ENCODE assay signal across 8 mouse cellular contexts in the genomic region with DNA sequence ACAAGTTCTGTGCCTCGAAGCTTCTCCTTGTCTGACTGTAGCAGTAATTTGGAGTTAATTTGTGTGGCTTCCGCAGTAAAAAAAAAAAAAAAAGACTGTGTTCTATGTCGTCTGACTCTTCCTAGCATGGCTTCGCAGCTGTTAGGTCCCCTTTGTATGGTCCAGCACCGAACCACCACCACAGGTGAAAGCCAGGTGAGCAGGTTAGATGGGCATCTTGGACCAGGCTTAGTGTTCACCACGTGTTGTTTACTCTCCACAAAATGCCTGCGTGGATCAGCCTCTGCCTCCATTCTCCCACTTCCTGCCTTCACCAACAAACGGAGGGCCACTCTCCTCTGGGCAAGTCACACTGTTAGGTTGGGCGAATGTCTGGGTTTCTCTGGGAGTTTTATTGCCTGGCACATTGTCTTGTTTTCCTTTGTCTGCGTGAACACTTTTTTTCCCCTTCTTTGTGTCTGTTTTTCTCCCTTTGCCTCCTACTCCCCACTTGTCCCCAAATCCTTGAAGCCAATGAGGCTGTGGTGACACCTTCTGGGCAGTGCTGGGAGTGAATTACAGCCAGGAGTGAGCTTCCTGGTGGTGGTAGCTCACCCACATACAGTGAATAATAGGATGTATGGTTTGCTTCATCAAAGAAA.
DNase-seq lines count a peak whose midpoint lies in the region; ATAC-seq and TF ChIP-seq lines count a peak whose summit lies in the region.

No protein-coding gene starts in this region.

- no peak for TF ChIP-seq EP300 in liver, postnatal 0 days (IDR thresholded peaks at IDR 0.05; ENCODE audit: low read depth)

- H3K9ac ChIP-seq in forebrain, embryonic 15.5 days (replicated peaks), result peak overlapping the region; percentile 36
- no peak overlapping the region for H3K9ac ChIP-seq in liver, postnatal 0 days (replicated peaks)

- peaks cover 23% of the 10 kb centered on the region for H3K4me1 ChIP-seq in forebrain, embryonic 15.5 days
- H3K4me1 ChIP-seq in liver, postnatal 0 days (ENCODE audit: insufficient read depth), result no peaks in the 10 kb centered on the region

- no peaks in the 10 kb centered on the region for H3K36me3 ChIP-seq in forebrain, embryonic 15.5 days
- no peaks in the 10 kb centered on the region for H3K36me3 ChIP-seq in liver, postnatal 0 days (replicated peaks; ENCODE audit: insufficient read depth, low read length)

- DNase-seq in 3134 (ENCODE audit: extremely low read depth, insufficient read length, low spot score), result peak; percentile 53
- DNase-seq in adrenal gland, postnatal 25 days, result peak; percentile 65
- DNase-seq in heart, postnatal 36 days, result peak; percentile 64 to 65
- peak; percentile 44 to 75 for DNase-seq in layer of hippocampus, adult 18-20 months (ENCODE audit: low spot score in 2 of 2)
- peak; percentile 61 for DNase-seq in liver, postnatal 0 days
- peak; percentile 56 for DNase-seq in ovary, postnatal 14 days (ENCODE audit: low spot score)

- peak overlapping the region; percentile 49 for H3K27ac ChIP-seq in forebrain, embryonic 15.5 days (replicated peaks)
- H3K27ac ChIP-seq in liver, postnatal 0 days (ENCODE audit: low read depth), result no peak overlapping the region

- H3K4me3 ChIP-seq in forebrain, embryonic 15.5 days, result peak overlapping the region; percentile 15; the same call in 1 of the 2 replicates
- H3K4me3 ChIP-seq in liver, postnatal 0 days (ENCODE audit: low read depth, low read length), result no peak overlapping the region

- H3K27me3 ChIP-seq in forebrain, embryonic 15.5 days, result no peaks in the 10 kb centered on the region
- no peaks in the 10 kb centered on the region for H3K27me3 ChIP-seq in liver, postnatal 0 days (ENCODE audit: insufficient read depth, low read length)

- 24% methylated on average over 10 of the region's 10 CpGs for WGBS in forebrain, embryonic 15.5 days
- WGBS in liver, postnatal 0 days (ENCODE audit: insufficient replicate concordance), result 34% methylated on average over 10 of the region's 10 CpGs

- intact Hi-C loops in heart, postnatal 36 days (cut with DNase I), result loop anchor here (2.0 to 10.0 kb wide), 7 partner anchors 173 to 1303 kb away; no protein-coding TSS in a partner anchor

- no peaks in the 10 kb centered on the region for H3K9me3 ChIP-seq in forebrain, embryonic 15.5 days
- no peaks in the 10 kb centered on the region for H3K9me3 ChIP-seq in liver, postnatal 0 days (ENCODE audit: low read length)

- peak; percentile 88 for ATAC-seq in forebrain, embryonic 15.5 days (replicated peaks)
- ATAC-seq in liver, postnatal 0 days, result no peak
- no peak for ATAC-seq in granulocyte monocyte progenitor cell, adult 5-6 weeks (replicated peaks; ENCODE audit: poor library complexity, severe bottlenecking)

- peak; percentile 87 for TF ChIP-seq CTCF in liver, postnatal 0 days (IDR thresholded peaks at IDR 0.05; ENCODE audit: low read depth)

- H3K4me2 ChIP-seq in forebrain, embryonic 15.5 days (replicated peaks), result peak overlapping the region; percentile 45
- H3K4me2 ChIP-seq in liver, postnatal 0 days (ENCODE audit: low read depth, low read length), result peak overlapping the region; percentile 51
